8 mouse cellular contexts compared by ENCODE assay signal in genomic region chr8:105707498-105708403, GRCm38 (mm10). TPM values are rescaled to one million over a fixed set of nuclear protein-coding genes. Genes with fewer than 3 reads are reported as not detected.
DNase-seq lines count a peak whose midpoint lies in the region; ATAC-seq lines count a peak whose summit lies in the region.

Gene 4933405L10Rik (plus strand): TSS chr8:105707655.
Gene Enkd1 (minus strand): TSS chr8:105708210.

- ATAC-seq in hindbrain, embryonic 11.5 days (ENCODE audit: low FRiP score) = peak; percentile 90

- H3K4me2 ChIP-seq in hindbrain, embryonic 11.5 days (replicated peaks; ENCODE audit: low read depth, low read length) = peak within 1 kb of the TSS; percentile 90

- H3K36me3 ChIP-seq in hindbrain, embryonic 11.5 days (ENCODE audit: control insufficient read depth, insufficient read depth, low read length) = no peaks in the 10 kb centered on the region

- no peaks in the 10 kb centered on the region for H3K27me3 ChIP-seq in hindbrain, embryonic 11.5 days (ENCODE audit: control insufficient read depth, insufficient read depth, low read length)

- no peaks in the 10 kb centered on the region for H3K9me3 ChIP-seq in hindbrain, embryonic 11.5 days (ENCODE audit: control insufficient read depth, low read length)

- H3K4me3 ChIP-seq in hindbrain, embryonic 11.5 days (ENCODE audit: low read depth, low read length) = peak within 1 kb of the TSS; percentile 67

- 0 out of 2 replicates have a peak within 1 kb of the TSS, but pooled peaks have one; percentile 24 for H3K27ac ChIP-seq in hindbrain, embryonic 11.5 days (ENCODE audit: low read depth, low read length)

- no peaks in the 10 kb centered on the region; the same call in 1 of the 2 replicates for H3K4me1 ChIP-seq in hindbrain, embryonic 11.5 days (replicated peaks; ENCODE audit: control insufficient read depth, insufficient read depth, low read length)

- peak within 1 kb of the TSS; percentile 70 for H3K9ac ChIP-seq in hindbrain, embryonic 11.5 days (ENCODE audit: low read depth, low read length)

- DNase-seq in Muller cell, postnatal 12 days (ENCODE audit: inconsistent ontology term) = peak; percentile 74
- DNase-seq in cerebellum, adult 8-10 months = peak; percentile 82
- peak; percentile 88 to 95 for DNase-seq in frontal cortex, adult 2 months (ENCODE audit: extremely low spot score in 1 of 2, low spot score in 1 of 2)
- peak; percentile 95 for DNase-seq in hindbrain, embryonic 11.5 days (ENCODE audit: low spot score)
- peak; percentile 86 to 88 for DNase-seq in layer of hippocampus, postnatal 10 days (ENCODE audit: low spot score in 2 of 2)
- peak; percentile 94 for DNase-seq in lung, postnatal 10 days
- DNase-seq in ovary, postnatal 36 days (ENCODE audit: low spot score) = peak; percentile 73
- DNase-seq in thymus, postnatal 25 days = peak; percentile 87

- 1% methylated on average over 55 of the region's 55 CpGs for WGBS in hindbrain, embryonic 11.5 days

RNA-seq across cellular contexts. Expression of gene 4933405L10Rik, which starts in this region (rescaled TPM):
- 0.38 and 0.92 TPM in 2 replicates for polyA plus RNA-seq in frontal cortex, adult 2 months (2012; rRNA removed)
- 0.31 TPM in 1 of 2 replicates, not detected in the other for polyA plus RNA-seq in hindbrain, embryonic 11.5 days (2014; fragmentation: Nextera tagmentation; extraction: Ambion mirVana)
- total RNA-seq in layer of hippocampus, postnatal 10 days (2021) = not detected

RNA-seq across cellular contexts. Expression of gene Enkd1, which starts in this region (rescaled TPM):
- polyA plus RNA-seq in frontal cortex, adult 2 months (2012; rRNA removed) = 15.6 and 16.0 TPM in 2 replicates
- polyA plus RNA-seq in hindbrain, embryonic 11.5 days (2014; fragmentation: Nextera tagmentation; extraction: Ambion mirVana) = 26.4 and 27.9 TPM in 2 replicates
- 10 to 100 TPM; 11.3 to 13.2 TPM for total RNA-seq in layer of hippocampus, postnatal 10 days (2021)

Comparison
In these comparisons a context has a peak if more than half of its experiments do, and no peak if none do; other contexts are left out.
1. Peak in every context shown above with its lines: DNase-seq, ATAC-seq, H3K4me3 ChIP-seq and H3K27ac ChIP-seq.